Mouse (Mus musculus) CD4-positive, CD25-positive, alpha-beta regulatory T cell, adult 2 months (primary cell): Measurements from ENCODE around the gene Bloc1s1.
A peak's percentile ranks its signal among the peaks of the same experiment; 100 is the strongest.

Experiments
- DNase-seq: peaks from one replicate; pipeline ENCODE4 v3.0.0-alpha.2; 2012; ENCODE audit warnings: low read depth, low spot score

The Bloc1s1 gene

GRCm38 (mm10) chr10:128908778-128909448 is 14.9 kb downstream of the Bloc1s1 start:
- DNase-seq: no peak

DNA sequence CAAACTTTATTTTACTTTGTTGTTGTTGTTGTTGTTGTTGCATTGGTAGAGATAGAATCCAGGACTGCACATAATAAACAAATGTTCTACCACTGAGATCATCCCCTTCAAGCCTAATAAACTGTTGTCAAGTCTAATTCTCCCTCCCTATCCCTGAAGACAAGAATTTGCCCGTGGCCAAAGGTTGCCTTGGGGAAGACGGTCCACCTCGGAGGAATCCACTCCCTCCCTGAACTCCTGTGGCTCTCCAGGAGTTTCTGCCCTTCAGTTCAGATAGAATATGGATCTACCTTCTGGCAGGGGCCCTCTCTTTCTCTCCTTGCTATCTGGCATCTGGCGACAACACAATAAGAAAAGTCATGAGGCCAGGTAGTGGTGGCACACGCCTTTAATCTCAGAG is 19.0 kb downstream of the Bloc1s1 start:
- DNase-seq: no peak

- DNase-seq: peak; percentile 37
Observed at GRCm38 (mm10) chr10:128902409-128902988, 21.3 kb downstream of the Bloc1s1 start.

- no peak for DNase-seq
Observed at GRCm38 (mm10) chr10:128901409-128901808, 22.4 kb downstream of the Bloc1s1 start.

DNA sequence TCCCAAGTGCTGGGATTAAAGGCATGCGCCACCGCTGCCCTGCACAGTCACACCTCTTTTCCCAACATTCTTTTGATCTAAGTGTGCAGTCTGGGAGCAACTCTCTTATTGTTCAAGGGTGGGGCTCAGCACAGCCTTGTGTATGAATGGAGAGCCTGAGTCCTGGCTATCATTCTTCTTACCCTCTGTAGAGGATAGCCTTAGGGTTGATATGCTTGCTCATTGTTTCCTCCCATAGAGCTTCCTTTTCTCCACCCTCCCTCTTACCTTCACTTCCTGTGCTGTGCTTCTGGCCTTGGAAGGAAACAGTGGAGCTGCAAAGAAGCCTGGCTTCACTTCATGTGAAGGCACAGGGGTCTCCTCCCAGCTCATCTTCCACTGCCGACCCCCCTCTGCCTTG is 23.1 kb downstream of the Bloc1s1 start, which contains the start of gene Cd63:
Cd63 (plus strand) TSS at position 292 of the 400 bp plus-strand sequence.
- no peak for DNase-seq

- no peak for DNase-seq
Observed at GRCm38 (mm10) chr10:128899759-128900490, 23.9 kb downstream of the Bloc1s1 start.

GRCm38 (mm10) chr10:128897501-128897900 is 26.3 kb downstream of the Bloc1s1 start:
- no peak for DNase-seq

DNA sequence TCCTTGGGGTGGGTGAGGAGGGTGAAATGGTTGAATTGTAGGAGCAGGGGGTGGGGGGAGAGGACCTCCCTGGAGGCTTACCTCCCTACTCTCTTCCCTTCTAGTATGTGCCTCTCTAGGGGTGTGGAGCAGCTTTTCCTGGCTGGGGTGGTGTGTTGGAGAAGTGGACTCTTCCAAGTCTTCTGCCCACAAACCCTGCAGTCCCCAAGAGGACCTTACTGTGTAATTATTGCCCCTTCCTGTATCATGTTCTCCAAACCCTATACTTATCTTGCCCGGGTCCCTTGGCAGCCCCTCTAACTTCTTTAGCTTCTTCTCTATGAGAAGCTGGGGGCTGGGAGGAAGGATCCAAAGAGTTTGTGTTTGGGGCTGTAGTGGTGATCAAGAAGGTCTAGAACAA is 27.0 kb downstream of the Bloc1s1 start:
- DNase-seq: no peak

GRCm38 (mm10) chr10:128895952-128896693 is 27.7 kb downstream of the Bloc1s1 start:
- DNase-seq: no peak

GRCm38 (mm10) chr10:128895437-128895836 is 28.4 kb downstream of the Bloc1s1 start:
- DNase-seq: peak; percentile 90

DNA sequence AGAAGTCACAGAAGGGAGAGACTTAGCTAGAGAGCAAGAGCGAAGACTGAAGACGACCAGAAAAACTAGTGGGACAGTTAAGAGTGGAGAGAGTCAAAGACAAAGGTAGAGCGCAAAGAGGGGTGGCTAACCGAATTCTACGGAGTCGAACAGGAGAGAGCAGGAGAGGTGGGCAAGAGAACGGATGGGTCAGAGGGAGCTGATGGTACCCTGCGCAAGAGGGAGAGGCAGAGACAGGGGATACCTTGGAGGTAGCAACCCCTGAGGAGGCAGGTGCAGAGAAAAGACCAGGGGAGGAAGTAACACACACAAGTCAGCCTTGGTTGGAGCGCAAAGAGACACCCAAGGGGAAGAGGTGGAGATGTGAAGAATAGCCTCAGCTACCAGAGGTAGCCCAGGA is 31.6 kb downstream of the Bloc1s1 start:
- peak; percentile 39 for DNase-seq

- DNase-seq: peak; percentile 80
Observed at GRCm38 (mm10) chr10:128891296-128892094, 32.3 kb downstream of the Bloc1s1 start, which contains the start of gene Gdf11. Gene Gdf11 (minus strand): TSS chr10:128891718.

GRCm38 (mm10) chr10:128890383-128891295 is 33.2 kb downstream of the Bloc1s1 start:
- DNase-seq: peak; percentile 42

- no peak for DNase-seq
Observed at GRCm38 (mm10) chr10:128889846-128890245, 34.0 kb downstream of the Bloc1s1 start.

- DNase-seq: no peak
Observed at GRCm38 (mm10) chr10:128888941-128889827, 34.7 kb downstream of the Bloc1s1 start.

DNA sequence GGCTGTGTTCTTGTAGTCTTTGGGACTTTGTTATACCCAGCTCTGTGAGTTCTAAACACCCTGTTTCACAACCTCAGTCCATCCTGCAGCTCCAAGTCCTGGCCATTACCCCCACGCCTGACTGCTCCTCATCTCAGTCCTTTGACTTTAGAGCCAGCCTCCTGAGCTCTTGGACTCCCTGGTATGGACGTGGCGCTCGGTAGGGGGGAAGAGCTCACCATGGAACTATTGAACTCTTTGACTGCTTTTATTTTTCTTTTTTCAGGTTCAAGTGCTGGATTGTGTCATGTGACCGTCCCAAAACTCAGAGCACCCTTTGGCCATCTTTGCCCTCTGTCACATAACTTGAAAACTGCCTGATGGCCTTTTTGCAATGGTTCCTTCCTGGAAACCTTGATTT is 41.8 kb downstream of the Bloc1s1 start:
- no peak for DNase-seq

- DNase-seq: no peak
Observed at GRCm38 (mm10) chr10:128878811-128879210, 45.0 kb downstream of the Bloc1s1 start.

DNA sequence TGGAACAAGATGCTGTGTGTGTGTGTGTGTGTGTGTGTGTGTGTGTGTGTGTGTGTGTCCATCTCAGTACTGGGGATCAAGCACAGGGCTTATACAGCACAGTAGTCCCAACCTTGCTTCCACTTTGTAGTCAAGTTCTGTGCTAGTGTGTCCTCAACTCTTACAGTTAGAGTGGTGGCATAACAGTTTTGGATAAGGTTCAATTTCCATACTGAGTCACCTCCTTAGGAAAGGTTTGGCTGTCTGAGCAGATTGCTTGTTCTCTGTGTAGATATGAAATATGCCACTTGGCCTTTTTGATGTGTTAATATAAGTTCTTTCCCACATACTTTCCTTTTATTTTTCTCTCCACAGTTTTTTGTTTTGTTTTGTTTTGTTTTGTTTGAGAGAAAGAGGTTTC is 45.5 kb downstream of the Bloc1s1 start:
- DNase-seq: no peak

- DNase-seq: no peak
Observed at GRCm38 (mm10) chr10:128870341-128870740, 53.5 kb downstream of the Bloc1s1 start.
